Mouse (Mus musculus): ENCODE results near the gene Eif5. TPM values are rescaled to one million over a fixed set of nuclear protein-coding genes. Genes with fewer than 3 reads are reported as not detected.
"Not testable (repeated sequence)": the region's sequence is repeated elsewhere in the genome, so short reads cannot be mapped to it uniquely, and the experiment has no call there.

Eif5 gene
- total RNA-seq, 2 experiments from 2014 or later, result 160 to 166 TPM

- Histone ChIP-seq H3K27ac (no peak overlapping the region), H3K4me3 (no peak overlapping the region)
- DNase-seq, result no peak
- TF ChIP-seq CTCF (IDR thresholded peaks at IDR 0.05), result no peak
- intact Hi-C loops (cut with DNase I), result no loop called here
These were observed 4.6 kb upstream of the Eif5 start for GRCm38 (mm10) chr12:111533096-111533794.

- no peak for TF ChIP-seq CTCF (IDR thresholded peaks at IDR 0.05)
- no peak for DNase-seq
- no peak overlapping the region for H3K4me3 ChIP-seq
- no peak overlapping the region for H3K27ac ChIP-seq
- intact Hi-C loops (cut with DNase I), result no loop called here
These were observed 2.5 kb upstream of the Eif5 start for GRCm38 (mm10) chr12:111535281-111535680.

- no peak for TF ChIP-seq CTCF (IDR thresholded peaks at IDR 0.05)
- Histone ChIP-seq H3K27ac (no peak overlapping the region), H3K4me3 (no peak overlapping the region)
- intact Hi-C loops (cut with DNase I), result no loop called here
- DNase-seq, result no peak
These were observed 2.1 kb upstream of the Eif5 start for GRCm38 (mm10) chr12:111535762-111536161.

- peak overlapping the region; percentile 98 for H3K27ac ChIP-seq
- intact Hi-C loops (cut with DNase I), result no loop called here
- H3K4me3 ChIP-seq, result peak overlapping the region; percentile 85
- DNase-seq, result no peak
- no peak for TF ChIP-seq CTCF (IDR thresholded peaks at IDR 0.05)
These were observed 1.1 kb upstream of the Eif5 start for GRCm38 (mm10) chr12:111536746-111537145.

GRCm38 (mm10) chr12:111537341-111537740 lies 475 bp upstream of the Eif5 start:
- no peak for TF ChIP-seq CTCF (IDR thresholded peaks at IDR 0.05)
- peak overlapping the region; percentile 98 for H3K27ac ChIP-seq
- intact Hi-C loops (cut with DNase I), result no loop called here
- H3K4me3 ChIP-seq, result peak overlapping the region; percentile 85
- peak; percentile 67 for DNase-seq

- no peak for TF ChIP-seq CTCF (IDR thresholded peaks at IDR 0.05)
- peak overlapping the region; percentile 85 for H3K4me3 ChIP-seq
- intact Hi-C loops (cut with DNase I), result loop anchor here (2.0 kb wide), 1 partner anchor 34 kb away; no protein-coding TSS in a partner anchor
- DNase-seq, result peak; percentile 92
- H3K27ac ChIP-seq, result peak overlapping the region; percentile 99
These were observed 650 bp downstream of the Eif5 start for GRCm38 (mm10) chr12:111538292-111539040.

- H3K27ac ChIP-seq, result peak overlapping the region; percentile 99
- peak overlapping the region; percentile 85 for H3K4me3 ChIP-seq
- intact Hi-C loops (cut with DNase I), result loop anchor here (2.0 kb wide), 1 partner anchor 34 kb away; no protein-coding TSS in a partner anchor
- TF ChIP-seq CTCF (IDR thresholded peaks at IDR 0.05), result no peak
- no peak for DNase-seq
These were observed 1.2 kb downstream of the Eif5 start for GRCm38 (mm10) chr12:111539041-111539345.

- intact Hi-C loops (cut with DNase I), result no loop called here
- no peak for TF ChIP-seq CTCF (IDR thresholded peaks at IDR 0.05)
- DNase-seq, result no peak
- H3K27ac ChIP-seq, result no peak overlapping the region
- H3K4me3 ChIP-seq, result no peak overlapping the region
These were observed 9.3 kb downstream of the Eif5 start for GRCm38 (mm10) chr12:111547070-111547469.

GRCm38 (mm10) chr12:111548555-111549289 lies 10.9 kb downstream of the Eif5 start:
- DNase-seq, result no peak
- Histone ChIP-seq H3K27ac (no peak overlapping the region), H3K4me3 (no peak overlapping the region)
- intact Hi-C loops (cut with DNase I), result no loop called here
- no peak for TF ChIP-seq CTCF (IDR thresholded peaks at IDR 0.05)

GRCm38 (mm10) chr12:111550679-111551078 lies 12.9 kb downstream of the Eif5 start:
- intact Hi-C loops (cut with DNase I), result loop anchor here (5.0 kb wide), 1 partner anchor 97 kb away; no protein-coding TSS in a partner anchor
- no peak for TF ChIP-seq CTCF (IDR thresholded peaks at IDR 0.05)
- Histone ChIP-seq H3K4me3 (no peak overlapping the region), H3K27ac (no peak overlapping the region)
- no peak for DNase-seq

- Histone ChIP-seq H3K27ac (no peak overlapping the region), H3K4me3 (no peak overlapping the region)
- intact Hi-C loops (cut with DNase I), result loop anchor here (5.0 kb wide), 1 partner anchor 95 kb away; no protein-coding TSS in a partner anchor
- TF ChIP-seq CTCF (IDR thresholded peaks at IDR 0.05), result no peak
- DNase-seq, result no peak
These were observed 14.5 kb downstream of the Eif5 start for GRCm38 (mm10) chr12:111552342-111552741.

GRCm38 (mm10) chr12:111555357-111555756 lies 17.5 kb downstream of the Eif5 start:
- DNase-seq, result no peak
- H3K27ac ChIP-seq, result no peak overlapping the region
- intact Hi-C loops (cut with DNase I), result no loop called here
- no peak overlapping the region for H3K4me3 ChIP-seq
- no peak for TF ChIP-seq CTCF (IDR thresholded peaks at IDR 0.05)

GRCm38 (mm10) chr12:111555893-111556292 lies 18.1 kb downstream of the Eif5 start:
- DNase-seq; intact Hi-C loops (cut with DNase I); H3K4me3 ChIP-seq; H3K27ac ChIP-seq: not testable (repeated sequence)
